Mouse (Mus musculus): ENCODE results near the gene Eefsec. TPM values are rescaled to one million over a fixed set of nuclear protein-coding genes. Genes with fewer than 3 reads are reported as not detected.

The Eefsec gene
- total RNA-seq (2021): 10 to 100 TPM; 21.8 to 23.3 TPM
- long read RNA-seq, experiment 1, transcript Eefsec-201 (7 exons, 2,679 nt): major isoform, 31 of 48 reads
- long read RNA-seq, experiment 1, partial matches to known transcripts: 2 of 48 reads
- long read RNA-seq, experiment 1, other reads (novel, unspliced or antisense): 15 of 48 reads
- long read RNA-seq, experiment 2, transcript Eefsec-201 (7 exons, 2,679 nt): major isoform, 15 of 20 reads
- long read RNA-seq, experiment 2, partial matches to known transcripts: 0 of 20 reads
- long read RNA-seq, experiment 2, other reads (novel, unspliced or antisense): 5 of 20 reads

- TF ChIP-seq CTCF (IDR thresholded peaks at IDR 0.05): no peak; the same call in 1 of the 2 replicates
- intact Hi-C loops (cut with DNase I): loop anchor here (1.0 to 5.0 kb wide), 2 partner anchors 19 to 249 kb away; partner anchors contain the start of gene Ruvbl1
- DNase-seq (ENCODE audit: extremely low spot score in 1 of 2, low spot score in 2 of 2): peak; percentile 86 to 88
- Histone ChIP-seq H3K27ac (peak within 1 kb of the TSS; percentile 66), H3K4me3 (peak within 1 kb of the TSS; percentile 99)
Observed at GRCm38 (mm10) chr6:88446063-88447002, at the start of gene Eefsec. Gene Eefsec (minus strand): TSS chr6:88446539.

- no peak overlapping the region for H3K27ac ChIP-seq
- no peak for DNase-seq (ENCODE audit: extremely low spot score in 1 of 2, low spot score in 2 of 2)
- no peak overlapping the region for H3K4me3 ChIP-seq
- no peak for TF ChIP-seq CTCF (IDR thresholded peaks at IDR 0.05)
- intact Hi-C loops (cut with DNase I): no loop called here
Observed at GRCm38 (mm10) chr6:88493712-88494111, 47.4 kb upstream of the Eefsec start.

GRCm38 (mm10) chr6:88490629-88491354 lies 44.5 kb upstream of the Eefsec start:
- Histone ChIP-seq H3K4me3 (no peak overlapping the region), H3K27ac (no peak overlapping the region)
- peak in 1 of 2 experiments; percentile 51 for DNase-seq (ENCODE audit: extremely low spot score in 1 of 2, low spot score in 2 of 2)
- TF ChIP-seq CTCF (IDR thresholded peaks at IDR 0.05): no peak
- intact Hi-C loops (cut with DNase I): no loop called here

GRCm38 (mm10) chr6:88489834-88490233 lies 43.5 kb upstream of the Eefsec start:
- TF ChIP-seq CTCF (IDR thresholded peaks at IDR 0.05): no peak
- intact Hi-C loops (cut with DNase I): loop anchor here (5.0 kb wide), 2 partner anchors 303 to 378 kb away; no protein-coding TSS in a partner anchor
- no peak for DNase-seq (ENCODE audit: extremely low spot score in 1 of 2, low spot score in 2 of 2)
- H3K27ac ChIP-seq: no peak overlapping the region
- H3K4me3 ChIP-seq: no peak overlapping the region

DNA sequence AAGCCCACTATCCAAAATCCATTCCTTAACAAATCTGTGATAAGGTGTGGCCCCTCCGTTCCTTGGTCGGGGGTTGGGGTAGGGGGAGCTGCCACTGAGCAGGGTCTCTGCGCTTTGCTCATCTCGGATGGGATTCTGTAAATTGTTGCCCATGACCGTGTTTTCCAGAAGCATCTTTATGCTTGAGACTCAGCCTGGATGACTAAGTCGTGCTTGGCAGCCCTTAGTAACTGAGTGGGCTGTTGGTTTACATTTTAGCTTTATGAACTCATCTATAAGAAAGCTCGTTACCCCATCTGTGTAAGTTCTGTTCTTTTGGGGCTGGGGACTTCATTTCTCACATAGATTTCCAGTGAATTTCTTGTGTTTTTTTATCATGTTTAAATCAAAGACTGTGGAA lies 42.7 kb upstream of the Eefsec start:
- intact Hi-C loops (cut with DNase I): loop anchor here (5.0 kb wide), 2 partner anchors 302 to 377 kb away; no protein-coding TSS in a partner anchor
- Histone ChIP-seq H3K27ac (peak overlapping the region; percentile 67), H3K4me3 (no peak overlapping the region)
- no peak for TF ChIP-seq CTCF (IDR thresholded peaks at IDR 0.05)
- peak in 1 of 2 experiments; percentile 30 for DNase-seq (ENCODE audit: extremely low spot score in 1 of 2, low spot score in 2 of 2)

- peak; percentile 67 to 72 for DNase-seq (ENCODE audit: extremely low spot score in 1 of 2, low spot score in 2 of 2)
- intact Hi-C loops (cut with DNase I): loop anchor here (5.0 kb wide), 2 partner anchors 300 to 375 kb away; no protein-coding TSS in a partner anchor
- TF ChIP-seq CTCF (IDR thresholded peaks at IDR 0.05): peak; percentile 54
- Histone ChIP-seq H3K4me3 (no peak overlapping the region), H3K27ac (no peak overlapping the region)
Observed at GRCm38 (mm10) chr6:88486893-88487292, 40.6 kb upstream of the Eefsec start.

DNA sequence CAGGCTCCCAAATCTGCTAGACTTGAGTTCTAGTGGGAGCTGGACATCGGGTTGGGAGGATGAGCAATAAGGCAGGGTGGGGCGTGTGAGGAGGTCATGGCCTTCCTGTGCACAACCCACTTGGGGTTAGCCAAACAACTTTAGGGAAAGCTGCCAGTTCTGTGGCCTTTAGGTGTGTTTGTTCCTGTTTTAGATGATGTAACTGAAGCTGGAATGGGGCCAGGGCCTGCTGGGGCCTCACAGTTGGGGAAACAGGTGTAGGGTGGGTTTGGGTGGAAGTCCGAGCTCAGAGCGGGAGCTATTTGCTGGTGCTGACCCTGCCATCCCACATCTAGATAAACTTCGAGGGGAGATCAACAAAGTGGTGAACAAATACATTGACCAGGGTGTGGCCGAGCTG lies 39.0 kb upstream of the Eefsec start:
- no peak overlapping the region for H3K4me3 ChIP-seq
- no peak for TF ChIP-seq CTCF (IDR thresholded peaks at IDR 0.05)
- intact Hi-C loops (cut with DNase I): loop anchor here (5.0 kb wide), 2 partner anchors 298 to 373 kb away; no protein-coding TSS in a partner anchor
- no peak overlapping the region for H3K27ac ChIP-seq
- DNase-seq (ENCODE audit: extremely low spot score in 1 of 2, low spot score in 2 of 2): no peak

DNA sequence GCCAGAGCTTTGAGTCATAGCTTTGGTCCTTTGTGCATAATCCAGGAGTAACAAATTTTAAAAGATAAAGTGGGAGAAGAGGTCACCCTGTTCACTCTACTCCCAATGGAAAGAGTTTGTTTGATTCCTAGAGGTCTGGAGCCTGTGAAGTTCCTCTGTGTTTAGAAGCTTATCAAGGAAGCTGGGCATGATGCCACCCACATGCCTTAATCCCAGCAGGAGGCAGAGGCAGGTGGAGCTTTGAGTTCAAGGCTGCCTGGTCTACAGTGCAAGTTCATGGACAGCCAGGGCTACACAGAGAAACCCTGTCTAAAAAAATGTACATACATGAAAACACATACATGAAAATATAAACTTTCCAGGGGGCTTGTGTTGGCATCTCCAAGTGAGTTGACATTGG lies 37.6 kb upstream of the Eefsec start:
- DNase-seq (ENCODE audit: extremely low spot score in 1 of 2, low spot score in 2 of 2): no peak
- intact Hi-C loops (cut with DNase I): no loop called here
- H3K4me3 ChIP-seq: no peak overlapping the region
- no peak overlapping the region for H3K27ac ChIP-seq
- no peak for TF ChIP-seq CTCF (IDR thresholded peaks at IDR 0.05)

DNA sequence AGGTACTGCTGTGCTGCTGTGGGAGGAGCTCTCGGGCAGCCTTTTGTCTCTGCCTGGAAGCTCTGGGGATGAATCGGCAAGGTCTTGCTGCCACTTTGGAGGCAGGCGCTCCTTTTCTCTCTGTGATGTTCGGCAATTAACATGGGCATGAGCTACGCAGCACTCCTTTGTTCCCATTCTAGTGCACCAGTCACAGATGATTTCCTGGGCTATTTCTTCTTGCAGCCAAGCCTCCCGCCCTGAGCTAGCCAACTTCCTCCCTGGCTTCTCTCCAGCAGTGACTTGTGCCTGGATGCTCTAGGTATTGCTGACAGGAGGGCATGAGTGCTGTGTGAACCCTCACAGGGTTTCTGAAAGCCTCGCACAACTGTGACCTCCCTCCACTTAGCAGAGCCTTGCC lies 36.8 kb upstream of the Eefsec start:
- no peak for TF ChIP-seq CTCF (IDR thresholded peaks at IDR 0.05)
- intact Hi-C loops (cut with DNase I): no loop called here
- Histone ChIP-seq H3K27ac (no peak overlapping the region), H3K4me3 (no peak overlapping the region)
- no peak for DNase-seq (ENCODE audit: extremely low spot score in 1 of 2, low spot score in 2 of 2)

- no peak for DNase-seq (ENCODE audit: extremely low spot score in 1 of 2, low spot score in 2 of 2)
- Histone ChIP-seq H3K4me3 (no peak overlapping the region), H3K27ac (no peak overlapping the region)
- no peak for TF ChIP-seq CTCF (IDR thresholded peaks at IDR 0.05)
- intact Hi-C loops (cut with DNase I): no loop called here
Observed at GRCm38 (mm10) chr6:88480421-88480820, 34.1 kb upstream of the Eefsec start.

- intact Hi-C loops (cut with DNase I): no loop called here
- Histone ChIP-seq H3K27ac (no peak overlapping the region), H3K4me3 (no peak overlapping the region)
- DNase-seq (ENCODE audit: extremely low spot score in 1 of 2, low spot score in 2 of 2): no peak
- TF ChIP-seq CTCF (IDR thresholded peaks at IDR 0.05): no peak
Observed at GRCm38 (mm10) chr6:88469878-88470277, 23.5 kb upstream of the Eefsec start.
